Comparison of ENCODE assay signal across 17 mouse cellular contexts in the genomic region with DNA sequence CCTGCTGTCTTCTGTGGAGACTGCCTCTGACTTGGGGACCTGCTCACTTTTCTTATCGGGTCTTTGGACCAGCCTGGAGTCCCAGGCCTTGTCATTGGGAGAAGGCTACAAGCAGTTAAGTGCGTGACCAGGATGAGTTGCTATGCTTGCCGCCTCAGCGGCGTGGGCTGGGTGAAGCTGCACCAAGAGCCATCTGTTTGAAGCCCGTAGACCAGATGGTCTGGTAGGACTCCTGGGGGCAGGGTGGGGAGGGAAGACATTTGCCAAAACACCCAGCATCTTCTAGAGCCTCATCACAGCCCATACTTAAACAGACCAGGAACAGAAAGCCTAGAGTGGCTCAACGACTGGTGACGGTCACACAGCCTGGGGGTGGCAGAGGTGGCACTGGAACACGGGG. TPM values are rescaled to one million over a fixed set of nuclear protein-coding genes. Genes with fewer than 3 reads are reported as not detected.
DNase-seq lines count a peak whose midpoint lies in the region; ATAC-seq and TF ChIP-seq lines count a peak whose summit lies in the region.
"Had no signal": no experiment of that assay in that cellular context is flagged by ENCODE, and none has a peak within 500 bp of the region (broad histone marks: within the 10 kb centered on the region; RNA-seq: fewer than 3 reads in every experiment).

No protein-coding gene starts in this region.

- no peaks in the 10 kb centered on the region for H3K9me3 ChIP-seq in hindbrain, postnatal 0 days (ENCODE audit: low read length)
- H3K9me3 ChIP-seq in hindbrain, embryonic 13.5 days: no peaks in the 10 kb centered on the region
- H3K9me3 ChIP-seq: G1E; heart, embryonic 15.5 days; liver, embryonic 15.5 days; stomach, embryonic 15.5 days had no signal

- peaks cover 53% of the 10 kb centered on the region for H3K4me1 ChIP-seq in hindbrain, postnatal 0 days (ENCODE audit: insufficient read depth, low read length)
- H3K4me1 ChIP-seq in hindbrain, embryonic 13.5 days (replicated peaks): peaks cover 59% of the 10 kb centered on the region
- H3K4me1 ChIP-seq: liver, embryonic 15.5 days; stomach, embryonic 15.5 days had no signal

- ATAC-seq in hindbrain, postnatal 0 days: no peak
- no peak for ATAC-seq in hindbrain, embryonic 13.5 days (ENCODE audit: low FRiP score)
- ATAC-seq in CD4-positive, CD25-positive, alpha-beta regulatory T cell, adult 4 months: no peak
- ATAC-seq: hindbrain, embryonic 16.5 days had no signal

- H3K4me3 ChIP-seq in hindbrain, postnatal 0 days (ENCODE audit: low read length): no peak overlapping the region
- H3K4me3 ChIP-seq in hindbrain, embryonic 13.5 days: no peak overlapping the region
- peak overlapping the region; percentile 22; the same call in 1 of the 2 replicates for H3K4me3 ChIP-seq in layer of hippocampus, adult 2 months
- H3K4me3 ChIP-seq: heart, embryonic 15.5 days; liver, embryonic 15.5 days; stomach, embryonic 15.5 days had no signal

- intact Hi-C loops in heart, postnatal 25 days (cut with DNase I): no loop called here
- intact Hi-C loops in heart, postnatal 36 days (cut with DNase I): no loop called here

- H3K27me3 ChIP-seq in hindbrain, postnatal 0 days (ENCODE audit: insufficient read depth, low read length): no peaks in the 10 kb centered on the region
- peaks cover 4% of the 10 kb centered on the region; the same call in 1 of the 2 replicates for H3K27me3 ChIP-seq in hindbrain, embryonic 13.5 days
- H3K27me3 ChIP-seq: liver, embryonic 15.5 days; stomach, embryonic 15.5 days had no signal

- H3K27ac ChIP-seq in hindbrain, postnatal 0 days: peak overlapping the region; percentile 59; the same call in 1 of the 2 replicates
- H3K27ac ChIP-seq in hindbrain, embryonic 13.5 days: no peak overlapping the region
- H3K27ac ChIP-seq in layer of hippocampus, adult 2 months: peak overlapping the region; percentile 93
- H3K27ac ChIP-seq: heart, embryonic 15.5 days; kidney, postnatal 0 days; liver, embryonic 15.5 days; stomach, embryonic 15.5 days had no signal

- H3K4me2 ChIP-seq in hindbrain, postnatal 0 days (ENCODE audit: low read depth, low read length): no peak overlapping the region
- H3K4me2 ChIP-seq in hindbrain, embryonic 13.5 days: no peak overlapping the region
- H3K4me2 ChIP-seq: heart, embryonic 15.5 days; liver, embryonic 15.5 days; stomach, embryonic 15.5 days had no signal

- 49% methylated on average over 9 of the region's 9 CpGs for WGBS in hindbrain, postnatal 0 days
- WGBS in hindbrain, embryonic 13.5 days: 71% methylated on average over 9 of the region's 9 CpGs

- DNase-seq in hindbrain, postnatal 0 days (ENCODE audit: low spot score): no peak
- peak; percentile 91 for DNase-seq in cerebellum, adult 9-11 months
- peak; percentile 80 to 84 for DNase-seq in layer of hippocampus, adult 2 months (ENCODE audit: low spot score in 2 of 2)
- peak; percentile 82 to 88 for DNase-seq in right cerebral cortex, postnatal 10 days (ENCODE audit: low spot score in 2 of 2)
- no peak for DNase-seq in heart, postnatal 25 days (ENCODE audit: low spot score)
- no peak for DNase-seq in heart, postnatal 36 days
- DNase-seq: B cell, adult 2 months; lung, postnatal 36 days; midbrain, embryonic 14.5 days had no signal

- H3K36me3 ChIP-seq in hindbrain, postnatal 0 days (ENCODE audit: insufficient read depth, low read length): no peaks in the 10 kb centered on the region
- no peaks in the 10 kb centered on the region for H3K36me3 ChIP-seq in hindbrain, embryonic 13.5 days
- H3K36me3 ChIP-seq: G1E; heart, embryonic 15.5 days; liver, embryonic 15.5 days; stomach, embryonic 15.5 days had no signal

- no peak overlapping the region for H3K9ac ChIP-seq in hindbrain, postnatal 0 days (replicated peaks; ENCODE audit: low read length)
- H3K9ac ChIP-seq in hindbrain, embryonic 13.5 days: no peak overlapping the region
- H3K9ac ChIP-seq: heart, embryonic 15.5 days; liver, embryonic 15.5 days; stomach, embryonic 15.5 days had no signal

- no peak for TF ChIP-seq CTCF in hindbrain, postnatal 0 days (IDR thresholded peaks at IDR 0.05; ENCODE audit: low read depth)
- TF ChIP-seq CTCF in layer of hippocampus, adult 2 months (conservative IDR thresholded peaks at IDR 0.05): no peak

RNA-seq across cellular contexts. Expression of a gene that starts 24.9 kb away (rescaled TPM):
- total RNA-seq in hindbrain, postnatal 0 days (2014; rRNA removed): 255 and 263 TPM in 2 replicates
- 103 and 105 TPM in 2 replicates for polyA plus RNA-seq in hindbrain, postnatal 0 days (2015; fragmentation: Nextera tagmentation; extraction: Ambion mirVana)
- polyA plus RNA-seq in hindbrain, embryonic 13.5 days (2015; fragmentation: Nextera tagmentation; extraction: Ambion mirVana): 24.6 and 26.7 TPM in 2 replicates
- total RNA-seq in layer of hippocampus, adult 2 months (2021): 100 to 1,000 TPM; 375 to 387 TPM
- total RNA-seq in heart, postnatal 25 days (2021): under 1 TPM; 0.17 to 0.18 TPM
- total RNA-seq in heart, postnatal 36 days (2021): under 1 TPM; 0.08 to 0.28 TPM
- polyA plus RNA-seq in CD4-positive, CD25-positive, alpha-beta regulatory T cell, adult 4 months (2017; shearing (Covaris generic)): not detected
- polyA plus RNA-seq: G1E; liver, embryonic 15.5 days had no signal

Comparison
In these comparisons a context has a peak if more than half of its experiments do, and no peak if none do; other contexts are left out.
1. DNase-seq: peak in cerebellum, adult 9-11 months (single experiment), layer of hippocampus, adult 2 months (2 of 2) and right cerebral cortex, postnatal 10 days (2 of 2); none in hindbrain, postnatal 0 days (single experiment), heart, postnatal 25 days (single experiment) and heart, postnatal 36 days (0 of 2).
2. RNA of a gene that starts 24.9 kb away (total RNA-seq): 375 to 387 TPM in layer of hippocampus, adult 2 months and 255 to 263 TPM in hindbrain, postnatal 0 days; 0.08 to 0.28 TPM in heart, postnatal 36 days and 0.17 to 0.18 TPM in heart, postnatal 25 days; every median in the first group is over 100 times any median in the second.